ENCODE assay signal across 12 mouse cellular contexts in the genomic region with DNA sequence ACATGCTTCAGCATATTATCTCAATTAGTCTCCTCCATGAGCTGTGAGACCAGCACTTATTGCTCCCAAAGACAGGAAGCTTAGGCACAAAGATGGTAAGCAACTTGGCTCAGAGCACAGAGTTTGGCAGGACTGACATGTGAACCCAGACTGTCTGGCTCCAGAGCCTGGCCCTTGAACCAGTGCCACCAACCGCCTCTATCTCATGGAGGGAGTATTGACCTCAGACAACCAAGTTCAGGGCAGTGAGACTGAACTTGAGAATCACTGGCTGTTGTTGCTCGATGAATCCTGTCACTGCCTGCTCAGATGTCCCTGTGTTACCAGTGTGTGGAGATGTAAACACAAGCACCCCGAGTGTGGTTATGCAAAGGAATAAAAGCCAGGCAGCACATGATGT. TPM values are rescaled to one million over a fixed set of nuclear protein-coding genes. Genes with fewer than 3 reads are reported as not detected.
A peak's percentile ranks its signal among the peaks of the same experiment; 100 is the strongest.
DNase-seq lines count a peak whose midpoint lies in the region; ATAC-seq and TF ChIP-seq lines count a peak whose summit lies in the region.
"Had no signal": no experiment of that assay in that cellular context is flagged by ENCODE, and none has a peak within 500 bp of the region (broad histone marks: within the 10 kb centered on the region; RNA-seq: fewer than 3 reads in every experiment).

No protein-coding gene starts in this region.

- WGBS in kidney, adult 2 months = 27% methylated on average over 3 of the region's 3 CpGs
- 38% methylated on average over 3 of the region's 3 CpGs for WGBS in kidney, embryonic 16.5 days

- H3K4me1 ChIP-seq in kidney, adult 2 months (ENCODE audit: control insufficient read depth, insufficient read depth, low read length) = peaks cover 6% of the 10 kb centered on the region; the same call in 1 of the 2 replicates
- 0 out of 2 replicates have a peak, but pooled peaks cover 4% of the 10 kb centered on the region for H3K4me1 ChIP-seq in kidney, embryonic 16.5 days (ENCODE audit: insufficient read depth, low read length)

- no peak overlapping the region for H3K27ac ChIP-seq in kidney, adult 2 months (ENCODE audit: insufficient read depth, low read depth, low read length)
- no peak overlapping the region for H3K27ac ChIP-seq in kidney, embryonic 16.5 days (ENCODE audit: low read length)
- H3K27ac ChIP-seq: limb, embryonic 12.5 days had no signal

- ATAC-seq in kidney, embryonic 16.5 days (ENCODE audit: low FRiP score, low TSS enrichment) = no peak
- ATAC-seq: hindbrain, embryonic 16.5 days had no signal

- H3K4me3 ChIP-seq in kidney, adult 2 months (ENCODE audit: insufficient read depth, low read depth, low read length) = no peak overlapping the region
- no peak overlapping the region for H3K4me3 ChIP-seq in kidney, embryonic 16.5 days (ENCODE audit: low read length)
- H3K4me3 ChIP-seq: erythroblast, embryonic 14.5 days; limb, embryonic 12.5 days; megakaryocyte, embryonic 14.5 days had no signal

- no peak overlapping the region for H3K9ac ChIP-seq in kidney, embryonic 16.5 days (replicated peaks; ENCODE audit: low read length)
- H3K9ac ChIP-seq: limb, embryonic 12.5 days had no signal

- no peaks in the 10 kb centered on the region for H3K9me3 ChIP-seq in kidney, embryonic 16.5 days (ENCODE audit: low read length)
- H3K9me3 ChIP-seq: limb, embryonic 12.5 days; megakaryocyte, embryonic 14.5 days had no signal

- TF ChIP-seq POLR2A in kidney, adult 2 months (IDR thresholded peaks at IDR 0.05; ENCODE audit: low read depth, low read length) = no peak

- no peaks in the 10 kb centered on the region for H3K27me3 ChIP-seq in kidney, adult 2 months (replicated peaks; ENCODE audit: control insufficient read depth, insufficient read depth, low read length)
- H3K27me3 ChIP-seq in kidney, embryonic 16.5 days (ENCODE audit: insufficient read depth, low read length) = no peaks in the 10 kb centered on the region
- H3K27me3 ChIP-seq: limb, embryonic 12.5 days had no signal

- no peak overlapping the region for H3K4me2 ChIP-seq in kidney, embryonic 16.5 days (replicated peaks; ENCODE audit: low read depth, low read length)
- H3K4me2 ChIP-seq: limb, embryonic 12.5 days had no signal

- H3K36me3 ChIP-seq in kidney, adult 2 months (ENCODE audit: control insufficient read depth, insufficient read depth, low read length) = no peaks in the 10 kb centered on the region
- no peaks in the 10 kb centered on the region for H3K36me3 ChIP-seq in kidney, embryonic 16.5 days (ENCODE audit: insufficient read depth, low read length)
- H3K36me3 ChIP-seq: limb, embryonic 12.5 days had no signal

- DNase-seq in kidney, adult 2 months = peak; percentile 76
- peak; percentile 74 for DNase-seq in ovary, adult 18-20 months (ENCODE audit: low spot score)
- DNase-seq in ovary, postnatal 10 days (ENCODE audit: low spot score) = no peak
- peak; percentile 64 for DNase-seq in adrenal gland, postnatal 25 days
- DNase-seq in kidney, postnatal 36 days = peak; percentile 70 to 72
- DNase-seq in thymus, postnatal 36 days = no peak

- TF ChIP-seq CTCF in kidney, adult 2 months (conservative IDR thresholded peaks at IDR 0.05; ENCODE audit: insufficient read depth, insufficient read length, low read depth, low read length) = no peak

RNA-seq across cellular contexts. Expression of a gene that starts 47.3 kb away (rescaled TPM):
- 0.08 TPM in 2 replicates for polyA plus RNA-seq in kidney, adult 2 months (2012; rRNA removed)
- polyA plus RNA-seq in kidney, embryonic 16.5 days (2015; fragmentation: Nextera tagmentation; extraction: Ambion mirVana) = 0.27 and 0.30 TPM in 2 replicates
- 12.2 and 23.4 TPM in 2 replicates for total RNA-seq in adrenal gland, postnatal 25 days (2021)
- total RNA-seq: gastrocnemius, postnatal 36 days had no signal
- polyA plus RNA-seq: erythroblast, embryonic 14.5 days had no signal

Comparison
In these comparisons a context has a peak if more than half of its experiments do, and no peak if none do; other contexts are left out.
1. DNase-seq: peak in kidney, adult 2 months (single experiment), ovary, adult 18-20 months (single experiment), adrenal gland, postnatal 25 days (single experiment) and kidney, postnatal 36 days (2 of 2); none in ovary, postnatal 10 days (single experiment) and thymus, postnatal 36 days (0 of 2).